Mouse (Mus musculus): ENCODE data around the gene Nanos1. TPM values are rescaled to one million over a fixed set of nuclear protein-coding genes. Genes with fewer than 3 reads are reported as not detected.
A peak's percentile ranks its signal among the peaks of the same experiment; 100 is the strongest.

Gene Nanos1
- polyA plus RNA-seq, 1 experiment from 2014 or later, result 1.6 TPM

- no peaks in the 10 kb centered on the region for H3K9me3 ChIP-seq (ENCODE audit: low read depth, low read length)
- H3K36me3 ChIP-seq (ENCODE audit: insufficient read depth), result no peaks in the 10 kb centered on the region
- no peaks in the 10 kb centered on the region for H3K27me3 ChIP-seq (ENCODE audit: insufficient read depth, low read length)
- H3K9ac ChIP-seq, result no peak overlapping the region
- no peak overlapping the region for H3K4me3 ChIP-seq (ENCODE audit: low read depth, low read length)
- DNase-seq (no peak), ATAC-seq (ENCODE audit: insufficient read depth) (no peak)
- WGBS, result 70% methylated on average over 1 of the region's 1 CpGs
- no peak overlapping the region for H3K4me2 ChIP-seq
- H3K27ac ChIP-seq (ENCODE audit: low read depth), result no peak overlapping the region
- TF ChIP-seq CTCF (IDR thresholded peaks at IDR 0.05; ENCODE audit: low read depth), result no peak
- no peaks in the 10 kb centered on the region for H3K4me1 ChIP-seq (ENCODE audit: insufficient read depth)
These were observed 23.8 kb upstream of the Nanos1 start for GRCm38 (mm10) chr19:60731966-60732365.

DNA sequence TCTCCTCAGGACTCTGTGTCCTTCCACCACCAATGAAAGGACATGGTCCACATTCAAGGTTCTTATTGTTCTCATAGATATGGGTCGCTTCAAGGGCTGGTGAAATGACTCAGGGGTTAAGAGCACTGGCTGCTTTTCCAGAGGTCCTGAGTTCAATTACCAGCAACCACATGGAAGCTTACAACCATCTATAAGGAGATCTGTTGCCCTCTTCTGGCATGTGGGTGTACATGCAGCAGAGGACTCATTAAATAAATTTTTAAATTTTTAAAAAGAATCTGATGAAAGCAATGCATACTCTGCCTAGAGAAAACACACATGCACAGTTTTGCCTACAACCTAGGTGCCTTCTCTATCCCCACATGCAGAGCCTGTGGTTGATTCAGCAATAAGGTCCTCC lies 15.2 kb upstream of the Nanos1 start:
- WGBS, result 47% methylated on average over 1 of the region's 1 CpGs
- no peak for DNase-seq
- Histone ChIP-seq H3K36me3 (ENCODE audit: insufficient read depth) (no peaks in the 10 kb centered on the region), H3K27me3 (ENCODE audit: insufficient read depth, low read length) (no peaks in the 10 kb centered on the region), H3K9me3 (ENCODE audit: low read depth, low read length) (no peaks in the 10 kb centered on the region), H3K9ac (no peak overlapping the region), H3K4me2 (no peak overlapping the region), H3K4me3 (ENCODE audit: low read depth, low read length) (no peak overlapping the region), H3K27ac (ENCODE audit: low read depth) (no peak overlapping the region), H3K4me1 (ENCODE audit: insufficient read depth) (no peaks in the 10 kb centered on the region)
- no peak for ATAC-seq (ENCODE audit: insufficient read depth)
- no peak for TF ChIP-seq CTCF (IDR thresholded peaks at IDR 0.05; ENCODE audit: low read depth)

GRCm38 (mm10) chr19:60743767-60744547 lies 11.8 kb upstream of the Nanos1 start:
- 58% methylated on average over 5 of the region's 5 CpGs for WGBS
- TF ChIP-seq CTCF (IDR thresholded peaks at IDR 0.05; ENCODE audit: low read depth), result no peak
- no peak for ATAC-seq (ENCODE audit: insufficient read depth)

DNA sequence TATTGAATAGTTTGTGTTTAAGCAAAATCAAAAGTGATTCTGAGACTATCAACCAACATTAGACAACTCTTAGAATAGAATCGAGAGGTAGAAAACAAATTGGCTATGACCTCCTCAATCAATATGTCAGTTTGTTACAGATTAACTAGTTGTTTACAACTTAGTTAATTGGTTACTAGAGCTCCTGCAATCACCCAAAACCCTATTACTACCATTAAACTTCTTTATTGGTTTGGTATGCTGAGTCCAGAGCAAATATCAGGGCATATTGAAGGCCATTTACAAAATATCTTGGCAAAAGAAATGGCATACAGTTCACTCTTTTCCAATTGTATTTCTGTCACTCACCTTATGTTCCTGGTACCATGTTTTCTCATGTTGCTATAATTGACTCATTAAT lies 8.0 kb upstream of the Nanos1 start:
- Histone ChIP-seq H3K4me3 (ENCODE audit: low read depth, low read length) (no peak overlapping the region), H3K4me1 (ENCODE audit: insufficient read depth) (no peaks in the 10 kb centered on the region), H3K27ac (ENCODE audit: low read depth) (no peak overlapping the region), H3K9me3 (ENCODE audit: low read depth, low read length) (no peaks in the 10 kb centered on the region), H3K36me3 (ENCODE audit: insufficient read depth) (no peaks in the 10 kb centered on the region), H3K9ac (no peak overlapping the region), H3K4me2 (no peak overlapping the region), H3K27me3 (ENCODE audit: insufficient read depth, low read length) (no peaks in the 10 kb centered on the region)
- no peak for TF ChIP-seq CTCF (IDR thresholded peaks at IDR 0.05; ENCODE audit: low read depth)
- DNase-seq (no peak), ATAC-seq (ENCODE audit: insufficient read depth) (no peak)
- 77% methylated on average over 1 of the region's 1 CpGs for WGBS

More at GRCm38 (mm10) chr19:60743767-60744547, 11.8 kb upstream of the Nanos1 start:
- Histone ChIP-seq H3K9ac (no peak overlapping the region), H3K27ac (ENCODE audit: low read depth) (no peak overlapping the region), H3K4me2 (no peak overlapping the region), H3K27me3 (ENCODE audit: insufficient read depth, low read length) (no peaks in the 10 kb centered on the region), H3K4me1 (ENCODE audit: insufficient read depth) (no peaks in the 10 kb centered on the region), H3K4me3 (ENCODE audit: low read depth, low read length) (no peak overlapping the region), H3K36me3 (ENCODE audit: insufficient read depth) (no peaks in the 10 kb centered on the region), H3K9me3 (ENCODE audit: low read depth, low read length) (no peaks in the 10 kb centered on the region)
- DNase-seq, result no peak

- ATAC-seq (ENCODE audit: insufficient read depth) (peak; percentile 67), DNase-seq (peak; percentile 56)
- Histone ChIP-seq H3K4me3 (ENCODE audit: low read depth, low read length) (peak overlapping the region; percentile 72), H3K27ac (ENCODE audit: low read depth) (0 out of 2 replicates have a peak overlapping the region, but pooled peaks have one; percentile 24), H3K4me2 (peak overlapping the region; percentile 100), H3K9ac (peak overlapping the region; percentile 58), H3K4me1 (ENCODE audit: insufficient read depth) (no peaks in the 10 kb centered on the region), H3K36me3 (ENCODE audit: insufficient read depth) (peaks cover 21% of the 10 kb centered on the region), H3K27me3 (ENCODE audit: insufficient read depth, low read length) (no peaks in the 10 kb centered on the region), H3K9me3 (ENCODE audit: low read depth, low read length) (no peaks in the 10 kb centered on the region)
- TF ChIP-seq CTCF (IDR thresholded peaks at IDR 0.05; ENCODE audit: low read depth), result no peak
- under 1% methylated on average over 97 of the region's 115 CpGs for WGBS
These were observed 658 bp downstream of the Nanos1 start for GRCm38 (mm10) chr19:60756192-60757098.

GRCm38 (mm10) chr19:60757099-60757785 lies 1.5 kb downstream of the Nanos1 start:
- TF ChIP-seq CTCF (IDR thresholded peaks at IDR 0.05; ENCODE audit: low read depth), result no peak
- Histone ChIP-seq H3K27me3 (ENCODE audit: insufficient read depth, low read length) (no peaks in the 10 kb centered on the region), H3K4me3 (ENCODE audit: low read depth, low read length) (peak overlapping the region; percentile 72), H3K27ac (ENCODE audit: low read depth) (no peak overlapping the region), H3K9ac (peak overlapping the region; percentile 58), H3K4me2 (peak overlapping the region; percentile 100), H3K4me1 (ENCODE audit: insufficient read depth) (no peaks in the 10 kb centered on the region), H3K9me3 (ENCODE audit: low read depth, low read length) (no peaks in the 10 kb centered on the region), H3K36me3 (ENCODE audit: insufficient read depth) (peaks cover 26% of the 10 kb centered on the region)
- DNase-seq (no peak), ATAC-seq (ENCODE audit: insufficient read depth) (no peak)
- WGBS, result 3% methylated on average over 25 of the region's 25 CpGs
